20 mouse cellular contexts compared by ENCODE assay signal in genomic region chr13:91484303-91484702, GRCm38 (mm10). TPM values are rescaled to one million over a fixed set of nuclear protein-coding genes. Genes with fewer than 3 reads are reported as not detected.
A peak's percentile ranks its signal among the peaks of the same experiment; 100 is the strongest.
DNase-seq lines count a peak whose midpoint lies in the region; ATAC-seq and TF ChIP-seq lines count a peak whose summit lies in the region.
"Had no signal": no experiment of that assay in that cellular context is flagged by ENCODE, and none has a peak within 500 bp of the region (broad histone marks: within the 10 kb centered on the region; RNA-seq: fewer than 3 reads in every experiment).

No protein-coding gene starts in this region.

- no peak for TF ChIP-seq EP300 in CH12.LX (IDR thresholded peaks at IDR 0.05; ENCODE audit: low read length)

- ATAC-seq in hematopoietic stem cell, adult 5-6 weeks (replicated peaks in 1 of 2; ENCODE audit: insufficient read depth in 1 of 2, low FRiP score in 2 of 2, low TSS enrichment in 1 of 2, low read depth in 1 of 2, poor library complexity in 2 of 2, severe bottlenecking in 2 of 2) = peak; percentile 83 to 89
- ATAC-seq in megakaryocyte, adult 5-6 weeks (ENCODE audit: poor library complexity, severe bottlenecking) = peak; percentile 69
- no peak for ATAC-seq in forebrain, embryonic 12.5 days (ENCODE audit: low FRiP score)
- ATAC-seq in intestine, embryonic 16.5 days = no peak
- ATAC-seq: forebrain, postnatal 0 days; hindbrain, postnatal 0 days had no signal

- TF ChIP-seq POLR2A in CH12.LX (IDR thresholded peaks at IDR 0.05; ENCODE audit: low read depth, low read length) = no peak

- H3K79me2 ChIP-seq in CH12.LX (replicated peaks; ENCODE audit: control insufficient read depth, extremely low read depth, insufficient read depth, poor library complexity, severe bottlenecking) = no peaks in the 10 kb centered on the region

- peaks cover 0 to 5% of the 10 kb centered on the region in 2 experiments; a peak in 1 of 4 replicates for H3K4me1 ChIP-seq in CH12.LX (ENCODE audit: control insufficient read depth in 1 of 2, insufficient read depth in 2 of 2)
- H3K4me1 ChIP-seq in forebrain, embryonic 12.5 days = no peaks in the 10 kb centered on the region; the same call in 1 of the 2 replicates
- H3K4me1 ChIP-seq in intestine, embryonic 16.5 days (ENCODE audit: control insufficient read depth, insufficient read depth, low read length) = no peaks in the 10 kb centered on the region

- H3K9ac ChIP-seq in CH12.LX (ENCODE audit: insufficient read depth, low read depth) = peak overlapping the region; percentile 44; the same call in 1 of the 2 replicates
- no peak overlapping the region for H3K9ac ChIP-seq in forebrain, embryonic 12.5 days
- H3K9ac ChIP-seq in intestine, embryonic 16.5 days (ENCODE audit: low read depth, low read length) = no peak overlapping the region
- H3K9ac ChIP-seq: forebrain, postnatal 0 days; kidney, embryonic 15.5 days had no signal

- peak overlapping the region in 1 of 3 experiments; percentile 26 for H3K4me3 ChIP-seq in CH12.LX (replicated peaks in 1 of 3; ENCODE audit: low read depth in 2 of 3, low read length in 2 of 3, poor library complexity in 1 of 3)
- no peak overlapping the region for H3K4me3 ChIP-seq in forebrain, embryonic 12.5 days (replicated peaks)
- H3K4me3 ChIP-seq in intestine, embryonic 16.5 days (ENCODE audit: low read length) = no peak overlapping the region
- H3K4me3 ChIP-seq: gastrocnemius, adult 2 months; kidney, embryonic 15.5 days; myocyte had no signal

- no peak for TF ChIP-seq RAD21 in CH12.LX (IDR thresholded peaks at IDR 0.05; ENCODE audit: low read depth, low read length)

- TF ChIP-seq CTCF in CH12.LX (conservative IDR thresholded peaks at IDR 0.05 in 1 of 2, IDR thresholded peaks at IDR 0.05 in 1 of 2; ENCODE audit: low read depth in 2 of 2, low read length in 2 of 2) = no peak

- H3K27me3 ChIP-seq in CH12.LX (replicated peaks) = no peaks in the 10 kb centered on the region
- no peaks in the 10 kb centered on the region for H3K27me3 ChIP-seq in forebrain, embryonic 12.5 days
- H3K27me3 ChIP-seq in intestine, embryonic 16.5 days (replicated peaks; ENCODE audit: control insufficient read depth, insufficient read depth, low read length) = no peaks in the 10 kb centered on the region
- H3K27me3 ChIP-seq: kidney, embryonic 15.5 days had no signal

- H3K9me3 ChIP-seq in CH12.LX (replicated peaks; ENCODE audit: low read length) = no peaks in the 10 kb centered on the region
- H3K9me3 ChIP-seq in forebrain, embryonic 12.5 days = no peaks in the 10 kb centered on the region
- H3K9me3 ChIP-seq in intestine, embryonic 16.5 days (ENCODE audit: control insufficient read depth, low read length) = no peaks in the 10 kb centered on the region
- H3K9me3 ChIP-seq: kidney, embryonic 15.5 days had no signal

- H3K27ac ChIP-seq in CH12.LX (ENCODE audit: insufficient read depth, low read depth) = no peak overlapping the region
- no peak overlapping the region for H3K27ac ChIP-seq in forebrain, embryonic 12.5 days
- no peak overlapping the region for H3K27ac ChIP-seq in intestine, embryonic 16.5 days (ENCODE audit: low read length)
- H3K27ac ChIP-seq: gastrocnemius, adult 2 months; hindbrain, postnatal 0 days; kidney, embryonic 15.5 days had no signal

- H3K4me2 ChIP-seq in CH12.LX (ENCODE audit: insufficient read depth, low read depth, poor library complexity, severe bottlenecking) = peak overlapping the region; percentile 93
- no peak overlapping the region for H3K4me2 ChIP-seq in forebrain, embryonic 12.5 days
- no peak overlapping the region for H3K4me2 ChIP-seq in intestine, embryonic 16.5 days (ENCODE audit: low read depth, low read length)
- H3K4me2 ChIP-seq: kidney, embryonic 15.5 days; midbrain, embryonic 11.5 days had no signal

- dilution Hi-C loops in CH12.LX (cut with MboI; ENCODE audit: extremely low pct_ligation_motif_present, extremely low pct_unique_long_range_greater_than_20kb, low sequenced_read_pairs) = no loop called here

- DNase-seq in A20 (ENCODE audit: low read depth, low spot score) (peak; percentile 66), CH12.LX (ENCODE audit: extremely low read depth) (no peak)
- DNase-seq in kidney, adult 9 months = no peak
- DNase-seq in heart, postnatal 25 days (ENCODE audit: low spot score) = no peak
- DNase-seq: adrenal gland, adult 8-10 months; cerebellum, adult 18-20 months; embryo, embryonic 11 days; forebrain, postnatal 0 days; gastrocnemius, adult 2 months; heart, adult 18-20 months; lung, postnatal 10 days; right cerebral cortex, postnatal 14 days had no signal

- intact Hi-C loops in heart, postnatal 25 days (cut with DNase I) = no loop called here

- in situ Hi-C loops in CH12.LX (cut with MboI; ENCODE audit: low pct_ligation_motif_present, low pct_unique_long_range_greater_than_20kb, low sequenced_read_pairs) = no loop called here

- 81% methylated on average over 1 of the region's 1 CpGs for WGBS in forebrain, embryonic 12.5 days
- 67% methylated on average over 1 of the region's 1 CpGs for WGBS in intestine, embryonic 16.5 days

- no peaks in the 10 kb centered on the region for H3K36me3 ChIP-seq in CH12.LX (replicated peaks in 1 of 2; ENCODE audit: control insufficient read depth in 1 of 2, insufficient read depth in 1 of 2, low read length in 1 of 2)
- H3K36me3 ChIP-seq in forebrain, embryonic 12.5 days (replicated peaks) = no peaks in the 10 kb centered on the region
- no peaks in the 10 kb centered on the region for H3K36me3 ChIP-seq in intestine, embryonic 16.5 days (ENCODE audit: control insufficient read depth, insufficient read depth, low read length)
- H3K36me3 ChIP-seq: kidney, embryonic 15.5 days had no signal

TF ChIP-seq in CH12.LX, 34 proteins besides CTCF, POLR2A, EP300 and RAD21:
- TF ChIP-seq RCOR1 (conservative IDR thresholded peaks at IDR 0.05; ENCODE audit: low read depth, low read length) (no peak), TCF12 (IDR thresholded peaks at IDR 0.05; ENCODE audit: low read depth, low read length) (no peak), ZMIZ1 (IDR thresholded peaks at IDR 0.05; ENCODE audit: low read depth, low read length) (no peak), MXI1 (IDR thresholded peaks at IDR 0.05; ENCODE audit: low read depth, low read length) (no peak), MYC (IDR thresholded peaks at IDR 0.05; ENCODE audit: low read depth, low read length) (no peak), SIN3A (IDR thresholded peaks at IDR 0.05; ENCODE audit: low read length) (no peak), SMC3 (IDR thresholded peaks at IDR 0.05; ENCODE audit: low read depth, low read length) (no peak), TBP (conservative IDR thresholded peaks at IDR 0.05; ENCODE audit: low read depth, low read length) (no peak), MAFK (IDR thresholded peaks at IDR 0.05; ENCODE audit: insufficient replicate concordance, low read length) (no peak), CHD1 (IDR thresholded peaks at IDR 0.05; ENCODE audit: low read depth, low read length) (no peak), GABPA (IDR thresholded peaks at IDR 0.05; ENCODE audit: insufficient replicate concordance, low read depth, low read length) (no peak), IRF4 (IDR thresholded peaks at IDR 0.05; ENCODE audit: low read depth, low read length) (peak; percentile 41; the same call in 1 of the 2 replicates), JUND (conservative IDR thresholded peaks at IDR 0.05; ENCODE audit: low read depth, low read length) (no peak), ZNF384 (IDR thresholded peaks at IDR 0.05; ENCODE audit: low read depth, low read length) (0 out of 2 replicates have a peak, but pooled peaks have one; percentile 43)

RNA-seq across cellular contexts. Expression of gene Ssbp2, which starts 24.2 kb away (rescaled TPM):
- total RNA-seq in CH12.LX (2012; rRNA removed) (1.8 and 1.9 TPM in 2 replicates), CH12.LX (2014; rRNA removed) (3.5 and 3.6 TPM in 2 replicates)
- polyA plus RNA-seq in CH12.LX (2012; ENCODE audit: insufficient read length, low read depth) = 1.9 and 2.8 TPM in 2 replicates
- 108 and 117 TPM in 2 replicates for total RNA-seq in hematopoietic stem cell, adult 5-6 weeks (2017)
- 44.8 and 48.9 TPM in 2 replicates for total RNA-seq in megakaryocyte, adult 5-6 weeks (2015)
- 30.6 and 34.8 TPM in 2 replicates for total RNA-seq in megakaryocyte, adult 5-6 weeks (2017)
- 185 and 191 TPM in 2 replicates for polyA plus RNA-seq in forebrain, embryonic 12.5 days (2016; fragmentation: Nextera tagmentation; extraction: Ambion mirVana)
- 65.1 and 78.7 TPM in 2 replicates for polyA plus RNA-seq in intestine, embryonic 16.5 days (2015; fragmentation: Nextera tagmentation; extraction: Ambion mirVana)
- 10 to 100 TPM; 43.3 to 48.1 TPM for total RNA-seq in heart, postnatal 25 days (2021)

Comparison
In these comparisons a context has a peak if more than half of its experiments do, and no peak if none do; other contexts are left out.
1. ATAC-seq: peak in hematopoietic stem cell, adult 5-6 weeks (2 of 2) and megakaryocyte, adult 5-6 weeks (single experiment); none in forebrain, embryonic 12.5 days (single experiment) and intestine, embryonic 16.5 days (single experiment).
2. RNA of gene Ssbp2, which starts 24.2 kb away (total RNA-seq): 108 to 117 TPM in hematopoietic stem cell, adult 5-6 weeks, 43.3 to 48.1 TPM in heart, postnatal 25 days and 30.6 to 48.9 TPM in megakaryocyte, adult 5-6 weeks; 1.8 to 3.6 TPM in CH12.LX; every median in the first group is over 4 times any median in the second.